Mouse (Mus musculus) natural killer cell, adult 2 months (primary cell): ENCODE data around the gene Pcgf2.
"Not testable (repeated sequence)": the region's sequence is repeated elsewhere in the genome, so short reads cannot be mapped to it uniquely, and the experiment has no call there.

Experiments used
- DNase-seq, 2 experiments: peaks; one replicate each; pipeline ENCODE4 v3.0.0; 2022; ENCODE audit warnings: low spot score in 2 of 2

Gene Pcgf2

DNA sequence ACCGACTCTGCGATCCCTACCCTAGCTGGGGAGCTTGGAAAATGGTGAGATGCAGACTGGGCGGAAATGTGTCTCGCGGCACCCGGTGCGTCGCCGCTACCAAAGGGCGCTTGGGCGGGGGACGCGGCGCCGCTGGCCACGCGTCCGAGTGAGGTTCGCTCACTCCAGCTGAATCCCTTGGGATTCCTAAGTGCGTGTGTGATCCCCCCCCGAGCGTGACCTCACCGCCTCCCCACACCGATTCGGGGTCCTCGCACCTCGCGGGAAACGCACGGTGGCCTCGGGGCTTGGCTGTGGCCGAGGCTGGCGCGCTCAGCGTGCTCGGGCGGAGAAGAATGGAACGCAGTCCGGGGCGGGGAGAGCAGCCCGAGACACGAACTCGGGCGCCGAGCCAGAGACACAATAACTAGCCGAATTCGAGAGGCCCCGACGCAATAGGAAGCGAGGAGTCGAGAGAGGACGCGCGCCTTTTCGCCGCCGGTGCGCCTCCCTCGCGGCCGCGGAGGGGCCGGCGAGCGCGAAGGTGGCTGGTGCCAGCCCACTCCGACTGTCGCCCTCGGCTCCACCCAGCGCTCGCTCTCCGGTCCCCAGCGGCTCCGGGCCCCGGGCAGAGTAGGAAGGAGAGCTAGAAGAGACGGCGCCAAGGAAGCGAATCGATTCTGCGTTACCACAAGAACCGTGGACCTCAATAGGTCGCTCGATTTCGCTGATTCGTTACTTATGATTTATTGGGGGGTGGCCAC lies at the start of gene Pcgf2:
Pcgf2 (minus strand) TSS at position 495 of the 743 bp plus-strand sequence.
- peak; percentile 48 to 59 for DNase-seq

DNA sequence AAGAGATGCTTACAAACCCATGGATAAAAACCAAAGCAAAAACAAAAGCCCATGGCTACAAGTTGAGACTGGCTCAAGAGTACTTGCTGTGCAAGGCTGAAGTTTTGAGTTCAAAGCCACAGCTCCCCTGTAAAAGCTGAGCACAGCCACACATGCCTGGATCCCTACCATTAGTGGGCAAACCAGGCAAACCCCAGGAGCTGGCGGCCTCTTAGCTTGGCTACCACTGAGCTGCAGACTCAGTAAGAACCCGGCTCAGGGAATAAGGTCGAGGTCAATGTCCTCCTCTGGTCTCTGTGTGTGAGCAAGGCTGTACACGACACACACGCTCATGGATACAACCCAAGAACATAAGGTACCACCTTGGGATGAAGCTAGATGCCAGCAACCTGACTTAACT lies 48.2 kb upstream of the Pcgf2 start:
- DNase-seq, result no peak

DNA sequence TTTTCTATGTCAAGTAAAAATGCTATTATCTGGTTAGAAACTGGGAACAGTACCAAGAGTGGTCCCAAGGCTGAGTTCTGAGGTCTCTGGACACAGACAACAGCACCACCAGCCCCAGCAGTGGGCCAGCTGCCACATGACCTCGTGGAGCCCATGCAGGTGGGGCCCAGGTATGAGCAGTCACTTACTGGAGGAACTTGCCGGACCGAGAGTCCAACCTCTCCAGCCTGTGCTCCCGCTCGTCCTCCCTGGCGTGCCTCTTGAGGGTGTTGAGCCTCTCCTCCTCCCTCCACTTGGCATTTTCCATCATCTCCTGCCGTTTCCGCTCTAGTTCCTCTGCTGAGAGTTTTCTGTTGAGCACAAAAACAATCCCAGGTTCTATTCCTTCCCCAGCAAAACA lies 47.5 kb upstream of the Pcgf2 start:
- no peak for DNase-seq

DNA sequence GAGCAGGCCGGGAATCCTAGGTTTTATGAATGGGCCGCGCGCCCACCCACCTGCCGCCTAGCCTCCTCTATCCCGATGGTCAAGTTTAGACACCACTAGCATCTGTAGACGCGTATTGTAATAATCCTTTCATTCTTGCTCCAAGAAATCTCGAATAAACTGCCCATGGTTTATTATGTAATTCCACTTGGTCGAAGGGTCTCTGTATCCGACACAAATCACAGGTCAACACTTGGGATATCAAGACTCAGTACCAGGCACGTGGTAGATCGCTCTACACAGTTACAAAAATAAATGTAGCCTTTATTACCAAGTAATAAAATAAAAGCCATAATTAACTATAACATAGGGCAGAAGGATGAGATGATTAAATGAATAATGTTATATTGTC lies 45.0 kb upstream of the Pcgf2 start:
- DNase-seq, result no peak

DNA sequence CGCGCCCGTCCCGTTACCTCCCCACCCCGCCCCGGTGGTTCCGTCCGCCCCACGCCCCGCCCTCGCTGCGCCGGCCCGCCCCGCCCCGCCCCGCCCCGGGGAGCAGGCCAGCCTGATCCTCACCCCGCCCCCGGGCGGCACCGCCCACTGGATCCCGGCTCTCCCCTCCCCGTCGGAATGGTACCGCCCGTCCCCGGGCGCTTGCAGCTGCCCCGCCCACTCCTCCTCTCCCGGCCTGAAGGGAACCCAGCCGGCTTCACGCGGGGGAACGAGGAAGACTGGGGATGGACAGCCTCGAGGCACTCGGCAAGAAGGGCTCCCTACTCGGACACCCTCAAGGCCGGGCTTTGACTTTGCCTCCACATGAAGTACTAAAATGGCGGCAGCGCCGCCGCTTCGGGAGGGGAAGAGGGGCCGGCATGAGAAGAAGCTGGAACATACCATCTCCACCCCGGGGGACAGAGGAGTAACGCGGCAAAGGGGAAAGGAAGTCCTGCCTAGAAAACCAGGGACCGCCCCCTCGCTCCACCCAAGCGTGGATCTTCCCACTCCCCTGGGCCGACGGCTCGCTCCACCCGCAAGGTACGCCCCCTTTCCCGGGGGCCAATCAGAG lies 44.5 kb upstream of the Pcgf2 start:
- peak; percentile 96 for DNase-seq

DNA sequence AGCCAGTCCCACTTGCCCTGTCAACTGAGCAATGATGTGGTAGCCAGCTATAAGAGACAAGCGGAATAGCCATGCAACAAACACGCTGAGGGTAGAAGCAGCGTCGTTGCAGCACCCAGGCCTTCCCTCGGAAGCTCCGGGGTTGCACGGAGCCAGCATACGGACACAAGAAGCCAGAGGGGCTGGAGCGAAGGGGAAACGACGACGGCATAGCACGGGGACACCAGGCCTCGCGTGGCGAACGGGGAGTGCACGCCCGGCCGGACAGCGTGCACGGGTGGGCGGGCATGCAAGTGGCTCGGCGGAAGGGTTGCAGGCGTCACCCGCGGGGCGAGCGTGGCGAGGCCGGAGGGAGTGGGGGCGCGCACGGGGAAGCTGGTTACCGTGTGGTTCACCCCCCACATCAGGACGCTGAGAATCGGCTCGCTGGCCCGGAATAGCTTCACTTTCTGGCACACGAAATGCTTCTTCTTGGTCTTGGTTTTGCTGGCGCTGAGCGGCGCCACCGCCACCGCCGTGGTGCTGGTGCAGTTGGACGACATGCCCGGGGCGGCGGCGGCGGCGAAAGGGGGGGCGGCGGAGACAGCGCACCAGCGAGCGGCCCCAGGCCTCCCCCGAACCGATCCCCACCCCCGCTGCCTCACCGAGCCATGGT lies 43.9 kb upstream of the Pcgf2 start, which contains the start of gene Pip4k2b:
Pip4k2b (minus strand) TSS at position 642 of the 655 bp plus-strand sequence.
- peak in 1 of 2 experiments; percentile 44 for DNase-seq

DNA sequence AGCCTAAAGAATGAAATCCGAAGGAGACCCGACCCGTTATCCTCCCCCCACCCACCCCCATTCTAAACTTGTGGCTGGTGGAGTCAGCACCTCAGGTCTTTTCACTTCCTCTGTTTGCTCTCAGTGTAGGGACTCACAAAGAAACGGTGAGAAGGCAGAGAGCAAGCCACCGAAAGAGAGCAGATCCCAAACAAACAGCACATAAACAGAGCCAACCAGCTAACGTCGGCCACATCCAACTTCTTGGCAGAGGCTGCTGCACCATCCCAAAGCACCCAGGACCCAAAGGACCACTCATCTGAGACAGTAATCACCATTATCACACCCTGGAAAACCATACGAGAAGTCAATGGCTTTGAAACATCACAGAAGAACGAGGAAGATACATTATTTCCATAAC lies 43.1 kb upstream of the Pcgf2 start:
- DNase-seq, result no peak

DNA sequence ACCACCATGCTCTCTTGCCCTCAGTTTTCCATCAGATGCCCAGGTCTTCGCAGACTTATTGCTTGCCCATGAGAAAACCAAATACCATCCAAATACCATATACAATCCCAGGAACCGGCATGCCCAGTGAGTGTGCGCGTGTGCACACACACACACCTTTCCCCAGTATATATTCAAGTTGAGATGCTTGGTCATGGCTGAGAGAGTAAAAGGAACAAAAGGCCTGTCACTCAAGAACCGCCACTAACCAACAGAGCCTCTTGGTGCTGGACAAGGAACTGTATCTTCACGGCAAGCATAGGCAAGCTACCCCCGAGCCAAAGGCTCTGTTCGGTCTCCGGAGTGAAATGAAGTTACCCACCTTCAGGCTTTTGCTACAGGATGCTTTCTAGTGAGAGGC lies 42.3 kb upstream of the Pcgf2 start:
- DNase-seq, result no peak

DNA sequence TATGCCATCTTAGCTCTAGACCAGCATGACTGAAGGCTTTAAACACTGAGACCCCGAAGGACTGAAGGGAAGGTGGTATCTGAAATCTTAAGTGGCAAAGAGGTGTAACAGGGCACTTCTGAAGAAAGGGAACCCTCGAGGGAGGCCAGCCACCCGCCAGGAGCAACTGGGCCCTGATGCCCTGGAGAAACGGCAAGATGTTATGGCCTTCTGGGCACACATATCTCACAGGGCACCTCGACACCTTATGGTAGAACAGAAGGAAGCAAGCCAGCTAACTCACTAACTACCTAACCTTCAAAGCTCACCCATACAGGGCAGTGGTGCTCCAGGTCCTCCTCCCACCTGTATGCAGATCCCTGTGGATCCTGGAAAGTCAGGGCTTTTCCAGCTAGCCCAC lies 41.9 kb upstream of the Pcgf2 start:
- DNase-seq, result no peak

DNA sequence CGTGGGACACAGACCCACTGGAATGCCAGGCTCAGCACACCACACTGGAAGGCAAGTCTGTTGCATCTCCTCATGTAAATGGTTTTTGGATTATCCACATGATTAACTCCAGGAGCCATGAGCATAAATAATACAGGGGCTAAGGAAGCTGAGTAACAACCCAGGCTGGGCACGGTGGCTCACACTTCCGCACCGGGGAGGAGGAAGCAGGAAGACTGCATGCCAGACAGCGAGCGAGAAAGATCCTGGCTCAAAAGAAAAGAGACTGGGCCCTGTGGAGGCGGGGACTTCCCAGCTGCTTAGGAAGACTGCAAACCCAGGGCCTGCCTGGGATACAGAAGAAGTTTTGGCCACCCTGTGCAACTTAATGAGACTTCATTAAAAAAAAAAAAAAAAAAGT lies 39.9 kb upstream of the Pcgf2 start:
- no peak for DNase-seq

DNA sequence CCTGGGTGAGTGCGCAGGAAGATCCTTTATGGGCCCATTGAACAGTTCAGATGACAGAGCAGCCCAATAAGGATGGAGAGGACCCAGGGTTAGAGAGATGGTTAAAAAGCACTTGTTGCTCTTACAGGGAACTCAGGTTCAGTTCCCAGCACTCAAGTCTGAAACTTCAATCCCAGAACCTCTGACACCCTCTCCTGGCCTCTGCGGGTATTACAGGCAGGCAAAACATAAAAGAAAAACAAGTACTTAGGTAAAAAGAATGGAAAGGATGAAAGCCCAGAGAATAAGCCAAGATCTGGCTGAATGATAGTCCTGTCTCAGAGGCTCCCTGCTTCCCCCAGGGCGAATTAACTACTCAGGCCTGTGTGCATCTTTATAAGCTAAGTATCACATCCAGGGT lies 38.9 kb upstream of the Pcgf2 start:
- DNase-seq, result peak in 1 of 2 experiments; percentile 22

DNA sequence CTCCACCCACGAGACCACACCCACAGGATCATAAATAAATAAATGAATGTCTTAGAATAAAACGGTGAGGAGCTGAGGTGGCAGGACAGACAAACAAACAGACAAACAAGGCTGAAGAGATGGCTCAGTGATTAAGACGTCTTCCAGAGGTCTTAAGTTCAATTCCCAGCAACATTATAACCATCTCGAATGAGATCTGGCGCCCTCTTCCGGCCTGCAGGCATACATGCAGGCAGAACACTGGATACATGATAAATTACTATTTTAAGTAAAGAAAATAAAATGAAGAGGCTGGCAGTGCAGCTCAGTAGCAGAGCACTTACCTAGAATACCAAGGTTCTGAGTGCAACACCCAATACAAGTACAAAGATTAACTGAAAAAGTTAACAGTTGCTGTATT lies 38.4 kb upstream of the Pcgf2 start:
- peak in 1 of 2 experiments; percentile 19 for DNase-seq

DNA sequence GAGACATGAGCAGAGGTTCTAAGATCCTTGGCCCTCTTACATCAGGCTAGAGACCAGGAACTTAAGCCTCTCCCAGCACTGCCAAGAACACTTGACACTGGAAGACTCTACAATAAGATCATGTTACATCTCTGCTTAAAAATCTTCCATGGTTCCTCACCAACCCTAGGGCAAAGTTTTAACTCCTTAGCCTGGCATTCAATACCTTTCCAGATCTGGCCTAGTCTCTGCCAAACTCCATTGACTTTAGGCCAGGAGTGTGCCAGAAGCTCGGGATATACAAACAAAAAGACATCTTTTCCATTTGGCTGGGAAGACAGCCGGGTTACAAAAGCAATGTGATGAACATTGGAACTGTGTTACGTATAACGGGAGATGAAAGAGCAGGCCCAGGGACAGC lies 37.3 kb upstream of the Pcgf2 start:
- DNase-seq, result no peak

DNA sequence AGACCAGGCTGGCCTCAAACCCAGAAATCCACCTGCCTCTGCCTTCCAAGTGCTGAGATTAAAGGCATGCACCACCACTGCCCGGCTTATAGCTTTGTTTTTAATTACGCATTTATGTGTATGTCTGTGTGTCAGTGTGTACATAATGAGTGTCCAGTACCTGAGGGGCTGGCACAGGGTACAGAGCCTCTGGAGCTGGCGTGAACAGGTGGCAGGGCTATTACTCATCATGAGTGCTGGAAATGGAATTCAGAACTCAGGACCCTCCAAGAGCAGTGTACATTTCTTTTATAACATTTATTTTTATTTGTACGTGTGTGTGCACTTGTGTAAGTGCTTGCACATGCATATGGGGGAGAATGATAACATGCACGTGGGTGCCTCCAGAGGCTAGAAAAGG lies 36.3 kb upstream of the Pcgf2 start:
- no peak for DNase-seq

DNA sequence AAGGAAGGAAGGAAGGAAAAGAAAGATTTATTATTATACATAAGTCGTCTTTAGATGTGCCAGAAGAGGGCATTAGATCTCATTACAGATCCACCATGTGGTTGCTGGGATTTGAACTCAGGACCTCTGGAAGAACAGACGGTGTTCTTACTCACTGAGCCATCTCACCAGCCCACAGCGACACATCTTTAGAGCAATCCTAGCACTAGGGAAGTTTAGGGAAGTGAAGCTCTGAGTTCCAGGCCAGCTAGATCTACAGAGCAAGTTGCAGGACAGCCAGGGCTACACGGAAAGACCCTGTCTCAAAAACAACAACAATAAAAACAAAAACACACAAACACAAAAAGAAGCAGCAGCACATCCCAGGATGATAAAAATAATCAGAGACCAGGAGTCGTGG lies 34.5 kb upstream of the Pcgf2 start:
- not testable (repeated sequence) for DNase-seq

DNA sequence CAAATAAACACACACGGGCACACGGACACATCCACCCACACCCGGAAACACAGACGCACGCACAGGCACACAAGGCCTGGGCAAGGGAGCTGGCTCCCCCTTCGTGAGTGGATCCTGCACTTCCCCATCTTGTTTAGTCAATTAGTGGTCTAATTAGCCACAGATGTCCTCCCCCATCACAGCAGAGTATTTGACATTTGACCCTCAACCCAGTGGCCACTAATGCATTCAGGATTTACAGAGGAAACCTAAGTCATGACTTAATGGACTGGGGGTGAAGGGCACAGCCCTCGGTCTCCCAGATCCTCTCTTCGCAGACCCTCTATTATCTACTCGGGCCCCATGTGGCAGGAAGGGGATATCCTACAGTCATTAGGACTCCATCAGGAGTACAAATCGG lies 33.4 kb upstream of the Pcgf2 start:
- no peak for DNase-seq

DNA sequence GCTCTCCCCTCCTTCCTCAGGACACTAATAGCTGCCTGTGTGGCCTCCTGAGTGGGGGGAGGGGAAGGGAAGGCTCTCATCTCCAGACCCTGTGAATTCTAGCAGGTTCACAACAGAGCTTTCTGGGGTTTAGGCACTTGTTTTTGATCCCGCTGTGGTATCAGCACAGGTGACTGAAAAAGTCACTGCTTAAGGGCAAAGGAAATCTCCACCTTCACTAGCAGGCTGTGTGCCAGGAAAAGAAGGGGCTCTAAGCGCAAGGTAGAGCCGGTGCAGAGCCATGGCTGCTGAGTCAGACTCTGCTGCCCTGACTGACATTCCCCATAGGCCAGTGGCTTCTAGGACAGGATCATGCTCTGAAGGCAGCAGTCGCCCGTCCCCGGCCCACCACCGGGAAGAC lies 28.4 kb upstream of the Pcgf2 start:
- no peak for DNase-seq

DNA sequence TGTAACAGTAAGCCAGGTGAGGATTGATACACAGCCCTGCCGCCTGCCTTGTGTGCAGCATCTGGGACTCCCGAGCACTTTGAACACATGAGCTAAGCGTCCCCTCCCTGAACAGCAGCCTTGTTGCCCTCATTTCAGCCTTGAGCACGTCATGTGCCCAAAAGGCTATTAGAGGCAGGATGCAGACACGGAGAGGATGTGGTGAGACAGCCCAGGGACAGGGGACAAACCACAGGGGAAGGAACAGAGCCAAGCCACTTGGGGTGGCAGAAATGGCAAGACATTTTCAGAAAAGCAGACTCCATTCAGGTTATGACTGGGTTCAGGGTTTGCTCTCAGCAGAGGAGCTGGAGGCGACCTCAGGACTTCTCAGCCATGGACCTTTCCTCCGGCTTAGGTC lies 28.0 kb upstream of the Pcgf2 start:
- DNase-seq, result peak; percentile 79 to 87

DNA sequence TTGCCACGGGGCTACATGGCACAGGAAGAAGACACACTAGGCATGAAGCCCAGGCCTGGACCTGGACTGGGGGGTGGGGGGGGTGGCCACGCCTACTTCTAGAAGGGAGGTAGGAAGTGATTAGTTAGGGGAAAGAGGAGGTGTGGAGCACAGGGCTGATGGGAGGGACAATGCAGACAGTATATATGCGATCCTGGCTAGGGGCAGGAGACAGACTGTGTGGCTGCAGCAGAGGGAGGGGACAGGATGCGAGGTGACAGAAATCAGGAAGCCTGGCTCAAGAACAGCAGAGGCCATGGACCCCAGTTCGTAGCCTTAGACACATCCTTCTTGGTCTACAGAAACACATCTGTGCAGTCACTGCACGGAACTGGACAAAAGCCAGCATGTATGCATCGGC lies 23.4 kb upstream of the Pcgf2 start:
- no peak for DNase-seq

DNA sequence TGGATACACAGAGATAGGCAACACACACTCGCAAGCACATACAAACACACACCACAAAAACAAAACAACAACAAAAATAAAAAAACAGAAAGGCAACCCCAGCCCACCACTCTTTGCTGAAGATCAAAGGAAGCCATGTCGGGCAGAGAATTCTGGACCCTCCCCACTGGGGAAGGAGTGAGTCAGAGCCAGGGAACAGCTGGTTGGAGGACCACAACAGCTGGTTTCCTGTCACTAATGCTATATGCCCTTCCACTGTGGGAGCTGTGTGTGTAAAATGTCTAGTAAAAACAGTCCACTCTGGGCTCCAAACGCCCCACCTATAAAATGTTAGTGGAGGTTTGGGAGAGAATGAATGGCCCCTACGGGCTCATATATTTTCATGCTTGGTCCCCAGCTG lies 21.0 kb upstream of the Pcgf2 start:
- no peak for DNase-seq

DNA sequence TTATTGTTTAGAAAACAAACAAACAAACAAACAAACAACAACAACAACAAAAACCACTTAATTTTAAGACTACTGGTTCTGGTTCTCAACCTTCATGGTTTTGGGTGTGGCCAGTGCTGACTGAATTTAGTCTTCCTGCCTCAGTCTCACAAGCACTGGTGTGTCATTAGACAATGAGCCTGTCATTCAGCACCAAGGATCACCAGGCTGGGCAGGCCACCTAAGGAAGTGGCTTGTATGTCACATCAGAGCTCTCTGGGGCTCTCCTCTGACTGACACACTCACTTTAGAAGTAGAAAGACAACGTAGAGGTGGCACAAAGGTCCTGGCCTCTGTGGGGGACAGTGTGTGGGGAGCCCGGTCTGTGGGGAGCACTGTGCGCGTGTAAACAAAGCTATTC lies 18.7 kb upstream of the Pcgf2 start:
- peak; percentile 59 to 72 for DNase-seq

DNA sequence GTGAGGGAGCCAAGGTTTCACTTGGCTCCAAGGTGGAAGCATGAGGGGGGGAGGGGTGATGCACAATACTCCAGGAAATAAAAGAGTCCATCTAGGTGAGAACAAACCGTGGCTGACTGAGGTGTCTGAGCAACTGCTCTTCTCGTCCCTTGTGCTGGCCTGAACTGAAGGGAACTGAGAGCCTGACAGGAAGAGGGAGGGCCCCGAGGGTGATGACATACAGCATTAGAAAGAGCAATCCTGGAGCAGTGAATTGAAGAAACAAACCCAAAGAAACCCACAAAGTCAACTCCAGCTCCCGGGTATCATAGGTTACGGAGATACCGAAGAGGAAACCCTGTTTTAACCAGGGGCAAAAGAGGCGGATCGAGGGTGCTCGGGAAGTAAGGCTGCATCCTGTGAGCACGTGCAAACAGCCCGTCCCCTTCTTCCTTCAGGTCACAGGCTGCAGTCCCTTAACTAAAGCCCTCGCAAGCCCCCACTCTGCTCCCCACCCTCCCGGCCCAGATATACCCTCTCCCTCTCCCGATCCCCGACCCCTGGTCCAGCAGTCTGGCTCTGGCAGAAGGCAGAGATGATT lies 18.1 kb upstream of the Pcgf2 start:
- DNase-seq, result peak; percentile 54 to 63
